Mouse (Mus musculus) 3134 (cell line): ENCODE results near the gene Adcy4.

ENCODE experiments used
- DNase-seq: peaks from one replicate; pipeline ENCODE4 v3.0.0-alpha.2; 2011; ENCODE audit warnings: low spot score; ENCODE audit not compliant: insufficient read length; ENCODE audit errors: extremely low read depth

Gene Adcy4

GRCm38 (mm10) chr14:55793461-55793860, 9.6 kb upstream of the Adcy4 start:
- DNase-seq, result no peak

- DNase-seq, result no peak
These were observed 4.6 kb upstream of the Adcy4 start, which contains the start of gene Ripk3 for GRCm38 (mm10) chr14:55788256-55789050. Gene Ripk3 (minus strand): TSS chr14:55788865.

GRCm38 (mm10) chr14:55787731-55788130, 3.8 kb upstream of the Adcy4 start:
- DNase-seq, result no peak

- no peak for DNase-seq
These were observed 1.3 kb upstream of the Adcy4 start for GRCm38 (mm10) chr14:55785195-55785594.

GRCm38 (mm10) chr14:55783171-55783957, 531 bp downstream of the Adcy4 start:
- no peak for DNase-seq

GRCm38 (mm10) chr14:55782361-55782960, 1.4 kb downstream of the Adcy4 start:
- DNase-seq, result no peak

GRCm38 (mm10) chr14:55781310-55781709, 2.6 kb downstream of the Adcy4 start:
- DNase-seq, result no peak

- no peak for DNase-seq
These were observed 3.2 kb downstream of the Adcy4 start for GRCm38 (mm10) chr14:55780736-55781135.

GRCm38 (mm10) chr14:55779656-55780055, 4.2 kb downstream of the Adcy4 start:
- DNase-seq, result no peak

- DNase-seq, result no peak
These were observed 5.2 kb downstream of the Adcy4 start for GRCm38 (mm10) chr14:55778686-55779085.

GRCm38 (mm10) chr14:55777806-55778205, 6.1 kb downstream of the Adcy4 start:
- DNase-seq, result no peak

- no peak for DNase-seq
These were observed 6.7 kb downstream of the Adcy4 start for GRCm38 (mm10) chr14:55777176-55777575.

- no peak for DNase-seq
These were observed 7.2 kb downstream of the Adcy4 start for GRCm38 (mm10) chr14:55776711-55777110.

- no peak for DNase-seq
These were observed 14.7 kb downstream of the Adcy4 start for GRCm38 (mm10) chr14:55769087-55769703.

GRCm38 (mm10) chr14:55768555-55768954, 15.3 kb downstream of the Adcy4 start:
- no peak for DNase-seq

- no peak for DNase-seq
These were observed 16.1 kb downstream of the Adcy4 start for GRCm38 (mm10) chr14:55767519-55768414.

GRCm38 (mm10) chr14:55765696-55766095, 18.2 kb downstream of the Adcy4 start, which contains the start of gene Ltb4r1:
Gene Ltb4r1 (plus strand): TSS chr14:55765962.
- DNase-seq, result no peak

GRCm38 (mm10) chr14:55763166-55763565, 20.7 kb downstream of the Adcy4 start:
- no peak for DNase-seq

GRCm38 (mm10) chr14:55762001-55762821, 21.7 kb downstream of the Adcy4 start:
- DNase-seq, result no peak
